Mouse (Mus musculus): ENCODE measurements around the gene Pnp. TPM values are rescaled to one million over a fixed set of nuclear protein-coding genes. Genes with fewer than 3 reads are reported as not detected.
"Not testable (repeated sequence)": the region's sequence is repeated elsewhere in the genome, so short reads cannot be mapped to it uniquely, and the experiment has no call there.

Pnp gene
- polyA plus RNA-seq, 1 experiment from 2014 or later, result 83.3 TPM

DNA sequence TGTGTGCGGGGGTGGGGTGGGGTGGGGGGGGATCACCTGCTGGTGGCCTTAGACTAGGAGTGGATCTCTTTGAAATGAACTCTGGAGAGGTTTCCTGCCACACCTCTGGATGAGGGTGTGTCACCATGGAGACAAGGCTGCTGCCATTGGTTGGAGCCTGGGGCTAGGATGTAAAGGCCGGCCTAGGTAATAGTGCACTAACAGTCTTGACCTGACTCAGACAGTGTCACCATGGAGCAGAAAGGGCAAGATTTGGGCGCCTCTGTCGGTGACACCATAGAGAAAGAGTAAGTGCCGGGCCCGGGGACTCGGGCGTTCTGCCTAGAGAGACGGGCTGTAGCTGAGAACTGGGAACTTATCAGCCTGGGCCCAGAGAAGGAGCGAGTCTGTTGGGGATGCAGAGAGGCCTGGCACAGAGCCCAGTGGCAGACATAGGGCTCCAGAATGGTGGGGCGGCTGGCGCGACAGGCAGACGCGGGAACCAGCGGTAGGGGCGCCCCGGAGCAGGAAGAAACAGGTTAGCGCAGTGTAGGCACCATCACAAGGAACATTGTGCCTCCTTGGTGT, 25.1 kb downstream of the Pnp start, which contains the start of gene Pnp2:
Pnp2 (plus strand) TSS at position 51 of the 567 bp plus-strand sequence.
- peak within 1 kb of the TSS; percentile 90 for H3K27ac ChIP-seq (replicated peaks)
- H3K9me3 ChIP-seq (replicated peaks); H3K27me3 ChIP-seq: not testable (repeated sequence)
- peak within 1 kb of the TSS; percentile 71 for H3K4me2 ChIP-seq
- H3K36me3 ChIP-seq (replicated peaks), result peaks cover 26% of the 10 kb centered on the region
- peaks cover 34% of the 10 kb centered on the region for H3K4me1 ChIP-seq (replicated peaks)
- H3K9ac ChIP-seq, result peak within 1 kb of the TSS; percentile 50
- H3K4me3 ChIP-seq (replicated peaks), result peak within 1 kb of the TSS; percentile 57
- WGBS (ENCODE audit: insufficient replicate concordance), result 11% methylated on average over 19 of the region's 19 CpGs
- peak; percentile 82 for ATAC-seq (ENCODE audit: insufficient read depth)

DNA sequence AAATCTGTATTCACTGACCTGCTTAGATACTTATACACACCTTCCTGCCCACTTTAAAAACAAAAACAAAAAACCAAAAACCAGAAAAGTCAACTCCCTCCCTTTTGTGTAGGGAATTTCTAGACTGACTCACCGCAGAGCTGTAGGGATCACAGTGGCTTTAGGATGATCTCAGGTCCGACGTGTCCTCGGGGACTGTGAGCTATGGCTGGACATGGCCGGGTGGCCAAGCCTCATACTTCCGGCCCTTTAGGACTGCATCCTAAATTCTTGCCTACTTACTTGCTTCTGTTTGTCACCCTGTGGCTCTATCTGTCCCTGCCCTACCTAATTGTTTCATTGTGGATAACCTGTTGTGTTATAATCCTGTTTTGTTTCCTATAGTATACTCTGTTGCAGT, 25.8 kb downstream of the Pnp start:
- Histone ChIP-seq H3K36me3 (replicated peaks) (peaks cover 19% of the 10 kb centered on the region), H3K4me3 (replicated peaks) (peak overlapping the region; percentile 57), H3K4me2 (peak overlapping the region; percentile 71), H3K9ac (peak overlapping the region; percentile 50), H3K27ac (replicated peaks) (peak overlapping the region; percentile 90), H3K4me1 (replicated peaks) (peaks cover 34% of the 10 kb centered on the region)
- not testable (repeated sequence) for ATAC-seq (ENCODE audit: insufficient read depth); H3K27me3 ChIP-seq; H3K9me3 ChIP-seq (replicated peaks)
- WGBS (ENCODE audit: insufficient replicate concordance), result 76% methylated on average over 6 of the region's 6 CpGs

DNA sequence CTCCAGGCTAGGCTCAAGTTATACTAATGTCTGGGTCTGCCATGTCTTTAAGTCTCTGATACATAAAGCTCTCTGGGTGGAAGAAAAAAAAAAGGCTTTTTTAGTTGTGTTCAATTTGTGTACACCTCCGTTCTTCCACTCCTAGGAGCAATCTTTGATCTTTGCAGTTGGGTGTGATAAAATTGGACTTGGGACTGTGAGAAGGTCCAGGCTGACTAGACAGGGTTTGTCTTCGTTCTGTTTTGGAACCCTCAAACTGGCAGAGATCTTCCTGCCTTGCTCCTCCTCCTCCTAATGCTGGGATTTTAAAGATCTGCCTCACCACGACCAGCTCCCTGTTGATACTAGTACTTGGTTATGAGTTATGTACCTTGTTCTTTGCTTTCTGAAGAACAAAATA, 26.3 kb downstream of the Pnp start:
- peak overlapping the region; percentile 71 for H3K4me2 ChIP-seq
- peak overlapping the region; percentile 50; the same call in 1 of the 2 replicates for H3K9ac ChIP-seq
- peaks cover 34% of the 10 kb centered on the region for H3K4me1 ChIP-seq (replicated peaks)
- H3K27ac ChIP-seq (replicated peaks), result peak overlapping the region; percentile 90
- WGBS (ENCODE audit: insufficient replicate concordance), result 15% methylated on average over 3 of the region's 3 CpGs
- H3K27me3 ChIP-seq; H3K9me3 ChIP-seq (replicated peaks); ATAC-seq (ENCODE audit: insufficient read depth): not testable (repeated sequence)
- H3K4me3 ChIP-seq (replicated peaks), result peak overlapping the region; percentile 57
- peaks cover 15% of the 10 kb centered on the region for H3K36me3 ChIP-seq (replicated peaks)

DNA sequence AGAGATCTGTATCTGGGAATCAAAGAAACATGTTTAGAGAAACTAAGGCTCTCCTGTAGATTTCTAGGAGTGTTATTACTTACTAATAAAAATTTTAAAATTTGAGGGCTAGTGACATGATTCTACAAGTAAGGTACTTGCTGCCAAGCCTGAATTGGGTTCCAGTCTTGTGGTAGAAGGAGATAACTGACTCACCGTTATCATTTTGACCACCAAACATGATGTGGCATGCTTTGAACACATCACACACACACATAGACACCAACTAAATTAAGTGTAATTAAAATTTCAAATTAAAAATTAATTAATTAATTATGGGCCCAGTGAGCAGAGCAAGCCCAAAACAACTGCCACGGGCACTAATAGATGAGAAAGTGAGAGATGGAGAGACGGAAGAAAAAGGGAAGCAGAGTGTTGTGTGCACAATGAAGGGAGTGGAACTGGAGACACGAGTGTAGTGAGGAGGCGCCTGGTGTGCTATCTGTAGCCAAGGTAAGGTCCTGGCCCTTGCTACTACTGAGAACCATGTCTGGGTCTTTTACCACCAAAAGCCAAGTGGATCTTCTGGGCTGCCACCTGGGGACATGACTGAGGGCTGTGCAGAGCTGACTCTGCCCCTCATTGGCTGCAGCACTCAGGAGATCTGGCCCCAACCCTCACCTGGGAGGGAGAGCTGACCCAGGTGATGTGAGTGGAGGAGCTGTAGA, 27.6 kb downstream of the Pnp start:
- ATAC-seq (ENCODE audit: insufficient read depth), result peak; percentile 70

DNA sequence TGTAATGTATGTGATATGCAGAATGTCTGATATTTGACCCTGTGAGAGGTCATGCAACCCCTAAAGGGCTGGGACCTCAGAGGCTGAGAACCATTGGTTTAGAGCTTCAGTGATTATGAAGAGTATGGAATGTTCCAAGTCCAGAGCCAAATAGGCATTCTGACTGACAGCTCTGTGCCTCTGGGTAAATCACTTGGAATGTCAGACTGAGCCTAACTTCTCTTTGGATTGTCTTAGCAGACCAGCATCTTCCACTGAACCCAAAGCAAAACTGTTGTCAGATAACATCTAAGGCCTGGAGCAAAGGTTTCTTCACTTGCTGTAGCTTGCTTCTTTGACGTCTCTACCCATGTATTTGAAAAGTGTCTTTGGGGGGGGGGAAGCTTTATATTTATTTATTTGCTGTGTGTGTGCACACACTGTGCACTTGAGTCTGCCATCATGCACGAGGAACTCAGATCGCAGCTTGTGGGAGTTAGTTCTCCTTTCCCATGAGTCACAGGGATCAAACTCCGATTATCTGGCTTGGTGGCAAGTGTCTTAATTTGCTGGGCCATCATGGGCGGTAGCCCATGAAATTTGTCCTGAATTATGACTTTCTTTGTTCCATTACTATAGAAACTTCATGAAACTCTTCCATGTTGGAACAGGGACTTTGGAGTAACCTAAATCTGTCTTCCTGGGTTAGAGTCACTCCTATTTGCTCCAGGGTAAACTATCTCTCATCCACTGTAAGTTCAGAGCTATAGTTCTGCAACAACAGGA, 37.5 kb downstream of the Pnp start:
- ATAC-seq (ENCODE audit: insufficient read depth), result no peak
- H3K36me3 ChIP-seq (replicated peaks), result peaks cover 8% of the 10 kb centered on the region
- H3K4me1 ChIP-seq (replicated peaks), result peaks cover 4% of the 10 kb centered on the region; the same call in 1 of the 2 replicates
- no peak overlapping the region for H3K4me2 ChIP-seq
- no peak overlapping the region for H3K9ac ChIP-seq
- no peaks in the 10 kb centered on the region for H3K27me3 ChIP-seq
- no peak overlapping the region for H3K27ac ChIP-seq (replicated peaks)
- no peak overlapping the region for H3K4me3 ChIP-seq (replicated peaks)
- 68% methylated on average over 5 of the region's 5 CpGs for WGBS (ENCODE audit: insufficient replicate concordance)
- H3K9me3 ChIP-seq (replicated peaks), result no peaks in the 10 kb centered on the region

More for the DNA sequence above, 27.6 kb downstream of the Pnp start:
- Histone ChIP-seq H3K4me3 (replicated peaks) (peak overlapping the region; percentile 10; the same call in 1 of the 2 replicates), H3K4me1 (replicated peaks) (peaks cover 34% of the 10 kb centered on the region), H3K36me3 (replicated peaks) (peaks cover 13% of the 10 kb centered on the region; the same call in 1 of the 2 replicates), H3K27ac (replicated peaks) (peak overlapping the region; percentile 85), H3K4me2 (peak overlapping the region; percentile 57)
- 35% methylated on average over 5 of the region's 5 CpGs for WGBS (ENCODE audit: insufficient replicate concordance)
- not testable (repeated sequence) for H3K27me3 ChIP-seq; H3K9ac ChIP-seq; H3K9me3 ChIP-seq (replicated peaks)

DNA sequence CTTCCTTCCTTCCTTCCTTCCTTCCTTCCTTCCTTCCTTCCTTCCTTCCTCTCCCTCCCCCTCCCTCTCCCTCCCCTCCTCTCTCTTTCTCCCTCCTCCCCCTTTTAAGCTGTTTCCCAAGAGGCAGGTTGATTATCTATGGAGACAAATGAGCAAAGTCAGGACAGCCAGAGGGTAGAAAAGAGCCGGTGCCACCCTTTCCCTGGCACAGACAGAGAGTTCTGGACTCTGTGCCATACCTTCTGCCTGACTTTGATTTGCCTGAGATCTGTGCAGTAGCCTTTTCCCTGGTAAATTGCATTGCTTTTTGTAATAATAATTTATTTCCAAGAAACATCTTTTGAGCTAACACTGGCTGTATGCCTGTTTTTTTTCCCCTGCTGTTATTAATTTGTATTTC, 38.2 kb downstream of the Pnp start:
- Histone ChIP-seq H3K4me3 (replicated peaks) (no peak overlapping the region), H3K27me3 (no peaks in the 10 kb centered on the region), H3K27ac (replicated peaks) (no peak overlapping the region), H3K4me1 (replicated peaks) (peaks cover 4% of the 10 kb centered on the region; the same call in 1 of the 2 replicates), H3K36me3 (replicated peaks) (peaks cover 8% of the 10 kb centered on the region), H3K4me2 (no peak overlapping the region), H3K9ac (no peak overlapping the region), H3K9me3 (replicated peaks) (no peaks in the 10 kb centered on the region)
- ATAC-seq (ENCODE audit: insufficient read depth), result no peak
- 52% methylated on average over 1 of the region's 1 CpGs for WGBS (ENCODE audit: insufficient replicate concordance)

DNA sequence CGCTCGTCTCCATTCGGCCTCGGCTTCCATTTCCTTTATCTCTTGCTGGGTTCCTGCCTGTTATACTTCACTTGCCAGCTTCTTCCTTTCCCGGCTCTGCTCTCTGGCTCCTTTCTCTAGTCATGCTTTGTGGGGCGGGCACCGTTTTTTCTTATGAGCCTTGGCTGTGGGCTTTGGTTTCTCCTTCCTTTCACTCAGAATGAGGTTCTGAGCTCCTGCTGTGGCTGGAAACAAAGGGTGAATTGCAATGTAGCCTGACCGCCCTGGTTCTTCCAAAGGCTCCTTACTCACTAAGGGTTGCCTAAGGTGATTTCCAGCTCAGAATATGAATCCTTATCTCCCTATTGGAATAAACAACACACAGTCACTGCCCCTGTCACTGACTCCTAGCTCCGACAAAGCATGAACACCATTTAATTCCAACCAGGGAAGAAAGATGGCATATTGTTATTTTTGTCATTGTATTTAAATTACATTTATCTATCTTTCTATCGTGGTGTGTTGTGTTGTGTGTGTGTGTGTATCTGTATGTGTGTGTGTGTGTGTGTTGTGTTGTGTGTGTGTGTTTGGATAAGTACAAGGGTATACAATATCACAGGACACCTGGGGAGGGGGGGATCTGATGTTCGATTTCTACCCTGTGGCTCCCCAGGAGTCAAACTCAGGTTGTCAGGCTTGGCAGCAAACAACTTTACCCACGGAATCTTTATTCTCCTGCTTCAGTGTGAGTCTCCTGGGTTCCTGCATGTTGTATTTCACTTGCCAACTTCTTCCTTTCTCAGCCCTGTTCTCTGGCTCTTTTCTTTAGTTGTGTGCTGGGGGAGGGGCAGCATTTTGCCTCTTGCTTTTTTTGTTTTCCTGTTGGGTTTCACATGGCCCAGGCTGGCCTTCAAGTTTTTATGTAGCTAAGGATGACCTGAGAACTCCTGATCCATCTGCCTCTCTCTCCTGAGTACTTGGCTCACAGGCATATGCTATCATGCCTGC, 39.0 kb downstream of the Pnp start:
- peaks cover 4% of the 10 kb centered on the region; the same call in 1 of the 2 replicates for H3K4me1 ChIP-seq (replicated peaks)
- no peak overlapping the region for H3K4me3 ChIP-seq (replicated peaks)
- H3K9me3 ChIP-seq (replicated peaks), result no peaks in the 10 kb centered on the region
- peaks cover under 1% of the 10 kb centered on the region for H3K36me3 ChIP-seq (replicated peaks)
- no peaks in the 10 kb centered on the region for H3K27me3 ChIP-seq
- H3K4me2 ChIP-seq, result peak overlapping the region; percentile 32; the same call in 1 of the 2 replicates
- H3K9ac ChIP-seq, result no peak overlapping the region
- no peak for ATAC-seq (ENCODE audit: insufficient read depth)
- no peak overlapping the region for H3K27ac ChIP-seq (replicated peaks)
- WGBS (ENCODE audit: insufficient replicate concordance), result 25% methylated on average over 12 of the region's 12 CpGs

DNA sequence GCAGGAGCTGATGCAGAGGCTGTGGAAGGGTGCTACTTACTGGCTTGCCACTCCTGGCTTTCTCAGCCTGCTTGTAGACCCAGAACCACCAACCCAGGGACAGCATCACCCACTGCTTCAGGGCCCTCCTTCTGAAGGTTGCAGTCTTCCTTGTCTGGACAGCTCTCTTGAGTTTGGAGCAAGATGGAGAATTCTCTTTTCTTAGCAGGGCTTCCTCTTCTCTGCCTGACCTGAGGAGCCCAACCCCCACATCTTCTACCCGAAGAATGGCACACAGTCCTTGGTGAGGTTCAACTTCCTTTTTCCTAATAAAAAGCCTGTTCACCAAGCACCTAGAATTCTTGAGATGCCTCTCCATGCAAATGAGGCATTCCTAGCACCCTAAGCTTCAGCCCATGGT, 39.9 kb downstream of the Pnp start:
- H3K27me3 ChIP-seq, result no peaks in the 10 kb centered on the region
- 6% methylated on average over 1 of the region's 1 CpGs for WGBS (ENCODE audit: insufficient replicate concordance)
- H3K27ac ChIP-seq (replicated peaks), result no peak overlapping the region
- H3K4me1 ChIP-seq (replicated peaks), result peaks cover 4% of the 10 kb centered on the region; the same call in 1 of the 2 replicates
- H3K9ac ChIP-seq, result no peak overlapping the region
- no peak overlapping the region for H3K4me2 ChIP-seq
- H3K36me3 ChIP-seq (replicated peaks), result no peaks in the 10 kb centered on the region
- no peak for ATAC-seq (ENCODE audit: insufficient read depth)
- H3K9me3 ChIP-seq (replicated peaks), result no peaks in the 10 kb centered on the region
- no peak overlapping the region for H3K4me3 ChIP-seq (replicated peaks)

DNA sequence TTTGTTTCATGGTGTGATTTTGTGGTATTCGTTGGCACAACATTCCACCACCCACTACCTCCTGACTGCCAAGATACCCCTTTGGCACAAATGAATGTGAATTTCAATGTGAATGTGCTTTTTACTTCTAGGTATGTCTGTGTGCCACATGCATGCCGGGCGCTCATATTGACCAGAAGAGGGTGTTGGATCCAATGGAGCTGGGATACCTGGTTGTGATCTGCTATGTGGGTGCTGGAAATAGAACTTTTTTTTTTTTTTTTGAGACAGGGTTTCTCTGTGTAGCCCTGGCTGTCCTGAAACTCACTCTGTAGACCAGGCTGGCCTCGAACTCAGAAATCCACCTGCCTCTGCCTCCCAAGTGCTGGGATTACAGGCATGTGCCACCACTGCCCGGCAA, 42.2 kb downstream of the Pnp start:
- not testable (repeated sequence) for ATAC-seq (ENCODE audit: insufficient read depth)
- WGBS (ENCODE audit: insufficient replicate concordance), result 77% methylated on average over 5 of the region's 5 CpGs

DNA sequence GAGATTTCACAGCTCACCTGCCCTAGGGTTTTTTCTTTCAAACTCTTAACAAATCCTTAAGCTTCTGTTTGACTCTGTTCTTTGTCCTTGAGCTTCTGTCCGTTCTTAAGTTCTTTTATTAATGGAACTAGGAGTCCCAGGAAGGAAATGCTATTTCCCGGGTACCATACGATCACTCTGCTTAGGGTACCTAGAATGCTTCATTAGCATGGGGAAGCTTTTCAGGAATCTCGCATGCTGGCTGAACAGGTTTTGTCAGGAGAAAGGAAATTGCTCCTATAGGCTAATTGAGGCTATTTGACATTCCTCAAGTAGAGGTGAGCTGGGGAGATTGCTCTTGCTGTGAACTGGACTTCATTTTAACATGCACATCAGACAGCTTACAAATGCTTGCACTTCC, 42.8 kb downstream of the Pnp start:
- Histone ChIP-seq H3K9ac (no peak overlapping the region), H3K9me3 (replicated peaks) (no peaks in the 10 kb centered on the region), H3K36me3 (replicated peaks) (no peaks in the 10 kb centered on the region), H3K4me1 (replicated peaks) (peaks cover 4% of the 10 kb centered on the region; the same call in 1 of the 2 replicates), H3K27me3 (no peaks in the 10 kb centered on the region), H3K4me3 (replicated peaks) (no peak overlapping the region), H3K4me2 (no peak overlapping the region), H3K27ac (replicated peaks) (no peak overlapping the region)
- 60% methylated on average over 4 of the region's 4 CpGs for WGBS (ENCODE audit: insufficient replicate concordance)
- no peak for ATAC-seq (ENCODE audit: insufficient read depth)

More for the DNA sequence above, 42.2 kb downstream of the Pnp start:
- not testable (repeated sequence) for H3K36me3 ChIP-seq (replicated peaks); H3K9me3 ChIP-seq (replicated peaks); H3K4me1 ChIP-seq (replicated peaks); H3K4me3 ChIP-seq (replicated peaks); H3K27me3 ChIP-seq; H3K27ac ChIP-seq (replicated peaks); H3K9ac ChIP-seq; H3K4me2 ChIP-seq
